Mouse (Mus musculus) small intestine, adult 2 months (tissue): ENCODE data around the gene Slc5a2. TPM values are rescaled to one million over a fixed set of nuclear protein-coding genes. Genes with fewer than 3 reads are reported as not detected.

ENCODE experiments used
- H3K27ac ChIP-seq: fragments of 200-500 bp; 2 replicates; pipeline ENCODE4 v1.5.1; 2012; ENCODE audit warnings: low read depth, low read length, control low read depth, inconsistent platforms; ENCODE audit not compliant: insufficient read depth
- H3K27me3 ChIP-seq: fragments of 200-500 bp; 2 replicates; pipeline ENCODE4 v1.6.1; 2012; ENCODE audit warnings: mild to moderate bottlenecking, moderate library complexity, low read length, inconsistent platforms; ENCODE audit not compliant: control insufficient read depth, insufficient read depth
- H3K36me3 ChIP-seq: fragments of 200-500 bp; 2 replicates; pipeline ENCODE4 v1.6.1; 2012; ENCODE audit warnings: mild to moderate bottlenecking, low read length, control low read depth, inconsistent platforms; ENCODE audit not compliant: control insufficient read depth, insufficient read depth
- H3K4me1 ChIP-seq: fragments of 200-500 bp; 2 replicates; pipeline ENCODE4 v1.6.1; 2012; ENCODE audit warnings: low read length, inconsistent platforms, mixed read lengths; ENCODE audit not compliant: control insufficient read depth, insufficient read depth, insufficient read length
- H3K4me3 ChIP-seq: fragments of 200-500 bp; 2 replicates; pipeline ENCODE4 v1.5.1; 2012; ENCODE audit warnings: low read depth, mild to moderate bottlenecking, control low read depth, inconsistent platforms, low read length, moderate library complexity
- CTCF ChIP-seq: fragments of 200-500 bp; IDR thresholded peaks from 2 replicates; pipeline ENCODE4 v1.5.1; 2012; ENCODE audit warnings: low read depth, mild to moderate bottlenecking, control low read depth, inconsistent platforms, low read length, moderate library complexity, mixed read lengths; ENCODE audit not compliant: insufficient replicate concordance, insufficient read length; ENCODE audit errors: extremely low read depth
- POLR2A ChIP-seq: fragments of 200-500 bp; IDR thresholded peaks from 2 replicates; pipeline ENCODE4 v1.6.1; 2012; ENCODE audit warnings: low read depth, mild to moderate bottlenecking, control low read depth, inconsistent platforms, low read length, moderate library complexity
- WGBS: fragments of 180-500 bp; shearing (Covaris S2); methylation state at CpG from one replicate; pipeline ENCODE4 v1.1.7; 2018; 5-methylcytosine and 5-hydroxymethylcytosine counted together
- polyA plus RNA-seq: library from polyadenylated mRNA; depleted of rRNA; stranded (reverse); fragments of >200 nt; gene quantifications from 2 replicates; pipeline ENCODE4 v1.2.3, GENCODE M21; 2012; rRNA removed

Slc5a2 gene
- polyA plus RNA-seq, 1 experiment: not detected

DNA sequence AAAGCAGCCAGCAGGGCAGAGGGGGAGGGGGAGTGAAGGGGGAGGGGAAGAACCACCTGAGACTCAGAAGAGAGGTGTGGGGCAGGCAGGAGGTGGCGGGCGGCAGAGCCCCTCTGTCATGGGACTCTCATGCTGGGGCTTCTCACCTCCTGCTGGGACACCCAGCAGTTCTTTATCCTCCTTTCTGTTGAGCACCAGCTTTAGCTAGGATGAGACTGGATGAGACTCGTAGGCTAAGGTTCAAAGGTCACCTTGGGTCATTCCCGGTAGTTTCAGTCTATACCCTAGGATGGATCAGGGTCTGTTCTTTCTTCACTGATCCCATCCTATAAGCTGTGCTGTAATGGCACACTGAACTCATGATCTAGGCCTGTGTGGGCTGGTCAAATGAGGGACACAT lies 51.6 kb downstream of the Slc5a2 start:
- TF ChIP-seq POLR2A (no peak), CTCF (no peak)
- Histone ChIP-seq H3K4me1 (peaks cover 5% of the 10 kb centered on the region; the same call in 1 of the 2 replicates), H3K4me3 (no peak overlapping the region), H3K27ac (no peak overlapping the region), H3K27me3 (no peaks in the 10 kb centered on the region), H3K36me3 (no peaks in the 10 kb centered on the region)
- 64% methylated on average over 4 of the region's 4 CpGs for WGBS

DNA sequence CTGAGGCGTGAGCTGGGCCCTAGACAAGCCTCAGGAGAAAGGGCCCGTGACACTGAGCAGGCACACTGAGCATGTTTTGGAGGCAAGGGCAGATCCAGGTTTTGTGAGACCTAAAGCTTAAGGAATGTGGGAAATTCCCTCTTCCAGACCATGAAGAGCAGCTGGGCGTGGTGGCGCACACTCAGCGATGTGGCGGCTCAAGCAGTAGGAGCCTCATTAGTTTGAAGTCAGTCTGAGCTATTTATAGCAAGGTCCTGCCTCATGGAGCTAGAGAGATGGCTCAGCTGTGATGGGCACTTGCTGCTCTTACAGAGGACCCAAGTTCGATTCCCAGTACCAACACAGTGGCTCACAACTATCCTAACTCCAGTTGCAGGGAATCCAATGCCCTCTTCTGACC lies 53.7 kb downstream of the Slc5a2 start:
- Histone ChIP-seq H3K27me3 (no peaks in the 10 kb centered on the region), H3K4me3 (no peak overlapping the region), H3K27ac (peak overlapping the region; percentile 86; the same call in 1 of the 2 replicates), H3K36me3 (no peaks in the 10 kb centered on the region), H3K4me1 (peaks cover 5% of the 10 kb centered on the region; the same call in 1 of the 2 replicates)
- 81% methylated on average over 7 of the region's 7 CpGs for WGBS
- TF ChIP-seq CTCF (no peak), POLR2A (no peak)

DNA sequence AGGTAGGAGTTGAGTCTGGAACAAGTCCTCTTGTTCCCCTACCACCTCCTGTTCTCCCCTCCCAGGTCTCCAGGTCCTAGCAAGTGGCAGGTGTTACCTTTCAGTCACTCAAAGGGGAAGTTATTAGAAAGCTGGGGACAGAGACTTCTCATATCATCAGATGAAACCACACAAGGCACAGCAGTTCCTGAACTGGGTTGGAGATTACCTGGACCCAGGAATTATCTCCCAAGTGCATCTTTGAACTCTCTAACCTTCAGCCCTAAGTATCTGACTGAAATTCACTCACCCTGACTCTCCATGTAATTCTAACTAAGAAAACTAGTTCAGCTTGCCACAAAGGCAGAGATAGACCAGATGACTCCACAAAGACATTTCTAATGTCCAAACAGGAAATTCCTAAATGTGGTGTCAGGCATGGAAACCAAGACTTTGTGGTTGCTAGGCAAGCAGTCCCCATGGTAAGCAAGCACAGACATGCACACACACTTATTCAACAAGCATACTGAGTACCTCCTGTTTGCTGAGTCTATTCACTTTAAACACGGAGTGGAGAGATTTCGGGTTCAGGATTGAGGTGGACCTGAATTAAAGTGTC lies 54.9 kb downstream of the Slc5a2 start:
- no peak for TF ChIP-seq CTCF
- no peak for TF ChIP-seq POLR2A
- Histone ChIP-seq H3K36me3 (no peaks in the 10 kb centered on the region), H3K4me3 (no peak overlapping the region), H3K4me1 (peaks cover 5% of the 10 kb centered on the region; the same call in 1 of the 2 replicates), H3K27ac (peak overlapping the region; percentile 86), H3K27me3 (no peaks in the 10 kb centered on the region)
- 65% methylated on average over 2 of the region's 2 CpGs for WGBS

DNA sequence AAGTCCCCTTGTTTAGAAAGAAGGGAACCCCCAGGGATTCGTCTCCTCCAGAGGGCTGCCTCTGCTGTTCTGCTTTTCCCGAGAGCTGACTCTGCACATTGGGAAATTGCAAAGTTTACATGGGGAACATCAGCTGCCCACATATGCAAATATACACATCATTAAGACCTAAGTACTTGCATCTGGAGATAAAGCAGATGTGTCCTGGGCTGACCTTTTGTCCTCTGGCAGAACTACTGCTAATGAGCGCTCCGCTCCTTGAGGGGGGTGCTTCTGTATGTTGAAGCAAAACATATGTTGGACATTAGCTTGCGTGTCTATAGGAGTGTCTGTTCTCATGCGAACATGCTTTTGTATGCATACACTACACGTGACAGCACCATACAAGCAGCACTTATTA lies 55.8 kb downstream of the Slc5a2 start:
- Histone ChIP-seq H3K27me3 (no peaks in the 10 kb centered on the region), H3K4me1 (peaks cover 5% of the 10 kb centered on the region; the same call in 1 of the 2 replicates), H3K4me3 (no peak overlapping the region), H3K36me3 (no peaks in the 10 kb centered on the region), H3K27ac (peak overlapping the region; percentile 86)
- 60% methylated on average over 7 of the region's 7 CpGs for WGBS
- TF ChIP-seq CTCF (no peak), POLR2A (no peak)

Other genes with a start within 250 kb of the Slc5a2 start
- gene Itgam, start 203.0 kb upstream of the Slc5a2 start, polyA plus RNA-seq: 3.1 and 3.3 TPM in 2 replicates
- 0.05 and 0.09 TPM in 2 replicates for gene Gm49368, start 203.0 kb upstream of the Slc5a2 start, polyA plus RNA-seq
- 4.6 and 5.8 TPM in 2 replicates for gene Itgax, start 136.1 kb upstream of the Slc5a2 start, polyA plus RNA-seq
- gene Itgad, start 111.3 kb upstream of the Slc5a2 start, polyA plus RNA-seq: 0.61 and 1.4 TPM in 2 replicates
- gene Cox6a2, start 59.3 kb upstream of the Slc5a2 start, polyA plus RNA-seq: 0.53 and 1.1 TPM in 2 replicates
- 24.7 and 57.1 TPM in 2 replicates for gene Armc5, start 28.3 kb upstream of the Slc5a2 start, polyA plus RNA-seq
- 0.60 and 0.71 TPM in 2 replicates for gene 9130023H24Rik, start 27.6 kb upstream of the Slc5a2 start, polyA plus RNA-seq
- 38.0 and 56.7 TPM in 2 replicates for gene Tgfb1i1, start 18.8 kb upstream of the Slc5a2 start, polyA plus RNA-seq
- 47.4 and 52.7 TPM in 2 replicates for gene BC017158, start 32.5 kb downstream of the Slc5a2 start, polyA plus RNA-seq
- 3.4 and 9.0 TPM in 2 replicates for gene Rgs10, start 153.1 kb downstream of the Slc5a2 start, polyA plus RNA-seq
- 9.5 and 11.6 TPM in 2 replicates for gene Tial1, start 196.1 kb downstream of the Slc5a2 start, polyA plus RNA-seq